In genomic region chr7:46393116-46393515, GRCm38 (mm10) we compare ENCODE assay signal across 8 mouse cellular contexts. TPM values are rescaled to one million over a fixed set of nuclear protein-coding genes. Genes with fewer than 3 reads are reported as not detected.
DNase-seq lines count a peak whose midpoint lies in the region; ATAC-seq and TF ChIP-seq lines count a peak whose summit lies in the region.

No protein-coding gene starts in this region.

- H3K4me1 ChIP-seq in midbrain, embryonic 11.5 days (ENCODE audit: control insufficient read depth, insufficient read depth, low read length): peaks cover 4% of the 10 kb centered on the region; the same call in 1 of the 2 replicates
- H3K4me1 ChIP-seq in midbrain, embryonic 16.5 days (ENCODE audit: control insufficient read depth, insufficient read depth, low read length): peaks cover 7% of the 10 kb centered on the region; the same call in 1 of the 2 replicates
- peaks cover 13% of the 10 kb centered on the region for H3K4me1 ChIP-seq in kidney, embryonic 14.5 days (ENCODE audit: control insufficient read depth, insufficient read depth, low read length)
- H3K4me1 ChIP-seq in liver, embryonic 11.5 days (replicated peaks; ENCODE audit: control insufficient read depth, insufficient read depth, low read length): 0 out of 2 replicates have a peak, but pooled peaks cover 6% of the 10 kb centered on the region
- H3K4me1 ChIP-seq in olfactory bulb, adult 2 months (ENCODE audit: control insufficient read depth, insufficient read depth, low read length): peaks cover 2% of the 10 kb centered on the region

- 0 out of 2 replicates have a peak, but pooled peaks have one; percentile 14 for ATAC-seq in midbrain, embryonic 11.5 days (ENCODE audit: low FRiP score)
- no peak for ATAC-seq in midbrain, embryonic 16.5 days
- ATAC-seq in kidney, embryonic 14.5 days (ENCODE audit: low FRiP score, low TSS enrichment): peak; percentile 7; the same call in 1 of the 2 replicates
- ATAC-seq in liver, embryonic 11.5 days (replicated peaks; ENCODE audit: low FRiP score): no peak

- H3K36me3 ChIP-seq in midbrain, embryonic 11.5 days (ENCODE audit: control insufficient read depth, insufficient read depth, low read length): no peaks in the 10 kb centered on the region
- no peaks in the 10 kb centered on the region for H3K36me3 ChIP-seq in midbrain, embryonic 16.5 days (ENCODE audit: control insufficient read depth, insufficient read depth, low read length)
- H3K36me3 ChIP-seq in kidney, embryonic 14.5 days (ENCODE audit: control insufficient read depth, insufficient read depth, low read length): no peaks in the 10 kb centered on the region
- H3K36me3 ChIP-seq in liver, embryonic 11.5 days (ENCODE audit: control insufficient read depth, insufficient read depth, low read length): no peaks in the 10 kb centered on the region

- no peak for TF ChIP-seq POLR2A in olfactory bulb, adult 2 months (IDR thresholded peaks at IDR 0.05; ENCODE audit: insufficient read depth, low read depth, low read length)

- 3% methylated on average over 2 of the region's 2 CpGs for WGBS in midbrain, embryonic 11.5 days
- WGBS in midbrain, embryonic 16.5 days: 0% methylated on average over 2 of the region's 2 CpGs
- WGBS in kidney, embryonic 14.5 days: 0% methylated on average over 2 of the region's 2 CpGs
- WGBS in liver, embryonic 11.5 days: 0% methylated on average over 2 of the region's 2 CpGs
- 0% methylated on average over 2 of the region's 2 CpGs for WGBS in olfactory bulb, adult 2 months

- peak; percentile 99 for DNase-seq in midbrain, embryonic 11.5 days (ENCODE audit: low spot score, missing footprints)
- peak; percentile 80 to 96 for DNase-seq in cerebellum, postnatal 4 days (ENCODE audit: low spot score in 2 of 2)
- peak; percentile 72 to 79 for DNase-seq in gastrocnemius, postnatal 36 days
- peak; percentile 62 for DNase-seq in liver, embryonic 11.5 days (ENCODE audit: low spot score)
- DNase-seq in thymus, adult 18-20 months: peak; percentile 51 to 61

- no peak overlapping the region for H3K27ac ChIP-seq in midbrain, embryonic 11.5 days (ENCODE audit: low read depth, low read length)
- H3K27ac ChIP-seq in midbrain, embryonic 16.5 days (ENCODE audit: low read length): no peak overlapping the region
- H3K27ac ChIP-seq in kidney, embryonic 14.5 days (ENCODE audit: low read depth, low read length): no peak overlapping the region
- no peak overlapping the region for H3K27ac ChIP-seq in liver, embryonic 11.5 days (ENCODE audit: low read depth, low read length)
- H3K27ac ChIP-seq in olfactory bulb, adult 2 months (ENCODE audit: insufficient read depth, low read depth, low read length): no peak overlapping the region

- H3K4me3 ChIP-seq in midbrain, embryonic 11.5 days (ENCODE audit: low read depth, low read length): no peak overlapping the region
- H3K4me3 ChIP-seq in midbrain, embryonic 16.5 days (ENCODE audit: low read depth, low read length): no peak overlapping the region
- H3K4me3 ChIP-seq in kidney, embryonic 14.5 days (ENCODE audit: low read length): no peak overlapping the region
- no peak overlapping the region for H3K4me3 ChIP-seq in liver, embryonic 11.5 days (ENCODE audit: low read depth, low read length)
- no peak overlapping the region for H3K4me3 ChIP-seq in olfactory bulb, adult 2 months (ENCODE audit: insufficient read depth, low read depth, low read length)

- no peaks in the 10 kb centered on the region for H3K9me3 ChIP-seq in midbrain, embryonic 11.5 days (ENCODE audit: control insufficient read depth, low read length)
- H3K9me3 ChIP-seq in midbrain, embryonic 16.5 days (replicated peaks; ENCODE audit: control insufficient read depth, low read length, poor library complexity, severe bottlenecking): no peaks in the 10 kb centered on the region
- no peaks in the 10 kb centered on the region for H3K9me3 ChIP-seq in kidney, embryonic 14.5 days (ENCODE audit: control insufficient read depth, low read length)
- H3K9me3 ChIP-seq in liver, embryonic 11.5 days (ENCODE audit: control insufficient read depth, low read length): no peaks in the 10 kb centered on the region

- TF ChIP-seq CTCF in olfactory bulb, adult 2 months (IDR thresholded peaks at IDR 0.05; ENCODE audit: insufficient read depth, low read depth, low read length): peak; percentile 91

- H3K27me3 ChIP-seq in midbrain, embryonic 11.5 days (ENCODE audit: control insufficient read depth, insufficient read depth, low read length): peaks cover 41% of the 10 kb centered on the region
- peaks cover 9% of the 10 kb centered on the region for H3K27me3 ChIP-seq in midbrain, embryonic 16.5 days (ENCODE audit: control insufficient read depth, insufficient read depth, low read depth, low read length)
- peaks cover 46% of the 10 kb centered on the region for H3K27me3 ChIP-seq in kidney, embryonic 14.5 days (ENCODE audit: control insufficient read depth, insufficient read depth, low read length)
- peaks cover 48% of the 10 kb centered on the region for H3K27me3 ChIP-seq in liver, embryonic 11.5 days (replicated peaks; ENCODE audit: control insufficient read depth, insufficient read depth, low read length)

- intact Hi-C loops in gastrocnemius, postnatal 36 days (cut with DNase I): loop anchor here (1.0 to 5.0 kb wide), 4 partner anchors 44 to 214 kb away; no protein-coding TSS in a partner anchor

- no peak overlapping the region for H3K4me2 ChIP-seq in midbrain, embryonic 11.5 days
- no peak overlapping the region for H3K4me2 ChIP-seq in midbrain, embryonic 16.5 days (ENCODE audit: low read length)
- no peak overlapping the region for H3K4me2 ChIP-seq in kidney, embryonic 14.5 days (replicated peaks; ENCODE audit: low read depth, low read length)
- H3K4me2 ChIP-seq in liver, embryonic 11.5 days: no peak overlapping the region

- no peak overlapping the region for H3K9ac ChIP-seq in midbrain, embryonic 11.5 days (ENCODE audit: low read length)
- H3K9ac ChIP-seq in midbrain, embryonic 16.5 days (ENCODE audit: low read depth, low read length): no peak overlapping the region
- no peak overlapping the region for H3K9ac ChIP-seq in kidney, embryonic 14.5 days (ENCODE audit: low read depth, low read length)
- no peak overlapping the region for H3K9ac ChIP-seq in liver, embryonic 11.5 days (ENCODE audit: low read depth, low read length)

RNA-seq across cellular contexts. Expression of gene Kcnc1, which starts 3.2 kb away (rescaled TPM):
- polyA plus RNA-seq in midbrain, embryonic 11.5 days (2014; fragmentation: Nextera tagmentation; extraction: Ambion mirVana): 1.4 and 1.8 TPM in 2 replicates
- 10.1 and 11.4 TPM in 2 replicates for polyA plus RNA-seq in midbrain, embryonic 16.5 days (2015; fragmentation: Nextera tagmentation; extraction: Ambion mirVana)
- total RNA-seq in gastrocnemius, postnatal 36 days (2021): 10 to 100 TPM; 51.6 to 54.2 TPM
- 0.07 TPM in 1 of 2 replicates, not detected in the other for polyA plus RNA-seq in kidney, embryonic 14.5 days (2014; fragmentation: Nextera tagmentation; extraction: Ambion mirVana)
- 0.25 and 0.32 TPM in 2 replicates for polyA plus RNA-seq in liver, embryonic 11.5 days (2014; fragmentation: Nextera tagmentation; extraction: Ambion mirVana)
- 47.6 and 146 TPM in 2 replicates for polyA plus RNA-seq in olfactory bulb, adult 2 months (2012; ENCODE audit: insufficient read depth, insufficient read length, low replicate concordance, missing spikeins)

RNA-seq across cellular contexts. Expression of gene Myod1, which starts 16.8 kb away (rescaled TPM):
- polyA plus RNA-seq in midbrain, embryonic 11.5 days (2014; fragmentation: Nextera tagmentation; extraction: Ambion mirVana): 0.11 TPM in 1 of 2 replicates, not detected in the other
- polyA plus RNA-seq in midbrain, embryonic 16.5 days (2015; fragmentation: Nextera tagmentation; extraction: Ambion mirVana): 0.19 TPM in 1 of 2 replicates, not detected in the other
- 10 to 100 TPM; 12.6 to 19.8 TPM for total RNA-seq in gastrocnemius, postnatal 36 days (2021)
- 0.34 and 0.37 TPM in 2 replicates for polyA plus RNA-seq in kidney, embryonic 14.5 days (2014; fragmentation: Nextera tagmentation; extraction: Ambion mirVana)
- polyA plus RNA-seq in liver, embryonic 11.5 days (2014; fragmentation: Nextera tagmentation; extraction: Ambion mirVana): 2.1 and 2.3 TPM in 2 replicates
- not detected in 2 replicates for polyA plus RNA-seq in olfactory bulb, adult 2 months (2012; ENCODE audit: insufficient read depth, insufficient read length, low replicate concordance, missing spikeins)

Comparison
In these comparisons a context has a peak if more than half of its experiments do, and no peak if none do; other contexts are left out.
1. ATAC-seq: peak in midbrain, embryonic 11.5 days (single experiment) and kidney, embryonic 14.5 days (single experiment); none in midbrain, embryonic 16.5 days (single experiment) and liver, embryonic 11.5 days (single experiment).
2. Peak in every context shown above with its lines, with median percentiles within 50 percentile points of each other: DNase-seq.